Mouse (Mus musculus) embryonic fibroblast, embryonic 13.5 days (primary cell): ENCODE measurements around the gene Twf1. TPM values are rescaled to one million over a fixed set of nuclear protein-coding genes. Genes with fewer than 3 reads are reported as not detected.

Source experiments
- H3K27ac ChIP-seq: 2 replicates; pipeline ENCODE4 v1.5.1; 2012; ENCODE audit warnings: low read length, control low read depth, inconsistent platforms; ENCODE audit not compliant: insufficient read depth
- H3K4me1 ChIP-seq: 2 replicates; pipeline ENCODE4 v1.6.1; 2011; ENCODE audit warnings: low read length; ENCODE audit not compliant: control insufficient read depth, insufficient read depth
- H3K4me3 ChIP-seq: 2 replicates; pipeline ENCODE4 v1.5.1; 2011; ENCODE audit warnings: mild to moderate bottlenecking, control low read depth, low read length; ENCODE audit not compliant: insufficient read depth
- CTCF ChIP-seq: IDR thresholded peaks from 2 replicates; pipeline ENCODE4 v1.5.1; 2011; ENCODE audit warnings: mild to moderate bottlenecking, control low read depth, low read length, moderate library complexity, borderline replicate concordance; ENCODE audit not compliant: insufficient read depth
- POLR2A ChIP-seq: IDR thresholded peaks from 2 replicates; pipeline ENCODE4 v1.6.1; 2011; ENCODE audit warnings: low read depth, mild to moderate bottlenecking, control low read depth, low read length, moderate library complexity
- polyA plus RNA-seq: library from polyadenylated mRNA; stranded (reverse); fragments of >200 nt; gene quantifications from 2 replicates; pipeline ENCODE4 v1.2.4, GENCODE M21; 2011; ENCODE audit warnings: low read depth; ENCODE audit not compliant: missing spikeins, insufficient read length

The Twf1 gene
- polyA plus RNA-seq, 1 experiment: 197 TPM

DNA sequence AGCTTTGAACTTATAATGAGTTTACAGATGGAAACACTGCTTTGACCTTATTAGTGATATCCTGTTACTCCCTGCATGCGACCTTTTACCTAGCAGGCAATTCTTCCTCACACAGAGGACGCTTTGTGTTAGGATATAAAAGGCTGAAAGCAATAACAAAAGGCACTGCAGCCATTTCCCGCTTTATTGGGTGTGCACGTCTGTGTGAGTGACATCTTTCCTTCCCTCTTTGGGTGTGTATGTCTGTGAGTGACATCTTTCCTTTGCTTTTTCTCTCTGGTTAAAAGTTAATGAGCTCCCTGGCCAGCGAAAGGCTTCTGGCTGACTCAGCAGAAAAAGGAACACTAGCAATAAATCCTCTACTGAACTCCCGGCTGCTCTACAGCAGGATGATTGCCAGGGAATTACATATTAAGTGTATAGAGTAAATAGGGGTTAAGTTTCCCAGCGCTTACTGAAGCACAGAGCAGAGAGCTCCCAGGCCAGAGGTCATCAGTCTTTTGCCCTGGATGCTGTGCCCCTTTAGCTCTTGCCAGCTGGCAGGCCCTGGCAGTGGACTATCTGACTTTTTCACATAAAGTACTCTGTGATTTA is 7.6 kb downstream of the Twf1 start:
- Histone ChIP-seq H3K4me1 (no peaks in the 10 kb centered on the region; the same call in 1 of the 2 replicates), H3K4me3 (no peak overlapping the region), H3K27ac (no peak overlapping the region)
- TF ChIP-seq CTCF (no peak), POLR2A (no peak)

DNA sequence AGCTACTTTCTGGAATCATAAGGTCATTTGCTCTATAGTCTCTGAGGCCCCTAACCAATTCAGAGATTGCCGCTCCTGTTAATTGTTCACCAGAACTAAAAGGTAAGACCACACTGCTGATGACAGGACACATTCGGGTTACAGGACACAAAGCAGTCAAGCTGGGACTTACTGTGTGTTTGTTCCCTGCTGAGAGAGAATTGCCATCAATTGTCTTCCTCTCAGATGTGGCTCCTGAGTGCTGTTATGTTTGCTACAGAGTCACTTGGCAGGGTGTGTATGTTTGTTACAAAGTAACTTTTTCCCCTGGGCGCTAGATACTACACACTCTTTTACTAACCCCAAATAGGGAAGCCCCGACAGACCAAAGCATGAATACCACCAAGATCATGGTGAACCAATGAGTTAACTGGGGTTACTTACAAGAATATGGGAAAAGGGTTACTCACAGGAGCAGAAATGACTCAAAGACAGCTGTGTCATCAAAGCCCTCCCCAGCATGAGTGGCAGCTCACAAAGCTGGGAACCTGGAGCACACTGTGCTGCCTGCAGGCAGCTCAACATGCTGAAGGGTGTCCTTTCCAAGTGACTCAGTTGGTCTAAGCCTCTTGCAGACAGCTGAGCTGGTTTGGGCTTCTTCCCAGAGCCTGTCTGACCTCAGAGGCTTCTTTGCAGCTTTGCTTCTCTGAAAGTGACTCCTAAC is 15.0 kb downstream of the Twf1 start:
- TF ChIP-seq POLR2A: no peak
- H3K4me3 ChIP-seq: no peak overlapping the region
- H3K27ac ChIP-seq: peak overlapping the region; percentile 41; the same call in 1 of the 2 replicates
- 0 out of 2 replicates have a peak, but pooled peaks cover 2% of the 10 kb centered on the region for H3K4me1 ChIP-seq

DNA sequence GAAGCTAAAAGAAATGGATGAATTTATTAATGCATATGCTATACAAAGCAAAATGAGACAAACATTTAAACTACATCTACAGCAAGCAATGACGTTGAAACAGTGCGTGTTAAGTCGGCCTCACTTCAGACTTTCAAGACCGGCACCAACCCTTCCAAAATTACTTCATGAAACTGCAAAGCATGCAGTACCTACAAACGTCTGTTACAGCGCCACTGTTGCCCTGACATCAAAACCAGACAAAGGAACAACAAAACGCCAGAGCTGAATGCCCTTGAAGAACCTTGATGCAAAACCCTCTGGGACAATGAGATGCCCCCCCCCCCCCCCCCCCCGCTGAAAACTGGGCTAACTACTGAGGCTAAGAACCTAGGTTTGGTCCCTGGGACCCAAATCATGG is 16.9 kb downstream of the Twf1 start:
- H3K4me3 ChIP-seq: no peak overlapping the region
- no peak overlapping the region for H3K27ac ChIP-seq
- TF ChIP-seq CTCF (no peak), POLR2A (no peak)
- H3K4me1 ChIP-seq: 0 out of 2 replicates have a peak, but pooled peaks cover 2% of the 10 kb centered on the region

DNA sequence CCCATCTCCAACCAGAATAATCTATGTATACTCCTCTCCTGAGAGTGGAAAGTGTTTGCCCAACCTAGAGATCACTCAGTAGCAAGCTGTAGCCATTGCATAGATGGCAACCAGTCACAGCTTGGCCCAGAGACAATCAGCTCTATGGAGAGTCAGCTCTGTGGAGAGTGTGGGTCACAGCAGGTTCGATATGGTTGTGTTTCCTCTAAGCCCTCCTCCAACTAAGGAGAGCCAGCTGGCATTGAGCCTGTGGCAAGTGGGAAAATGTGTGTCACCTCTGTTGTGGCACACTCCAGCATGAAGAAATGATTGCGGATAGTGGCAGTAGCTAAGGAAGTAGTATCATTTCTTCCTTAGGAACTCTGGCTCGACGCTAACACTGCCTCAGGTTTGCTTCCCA is 18.2 kb downstream of the Twf1 start:
- Histone ChIP-seq H3K4me3 (no peak overlapping the region), H3K4me1 (no peaks in the 10 kb centered on the region), H3K27ac (no peak overlapping the region)
- TF ChIP-seq CTCF: no peak
- no peak for TF ChIP-seq POLR2A

DNA sequence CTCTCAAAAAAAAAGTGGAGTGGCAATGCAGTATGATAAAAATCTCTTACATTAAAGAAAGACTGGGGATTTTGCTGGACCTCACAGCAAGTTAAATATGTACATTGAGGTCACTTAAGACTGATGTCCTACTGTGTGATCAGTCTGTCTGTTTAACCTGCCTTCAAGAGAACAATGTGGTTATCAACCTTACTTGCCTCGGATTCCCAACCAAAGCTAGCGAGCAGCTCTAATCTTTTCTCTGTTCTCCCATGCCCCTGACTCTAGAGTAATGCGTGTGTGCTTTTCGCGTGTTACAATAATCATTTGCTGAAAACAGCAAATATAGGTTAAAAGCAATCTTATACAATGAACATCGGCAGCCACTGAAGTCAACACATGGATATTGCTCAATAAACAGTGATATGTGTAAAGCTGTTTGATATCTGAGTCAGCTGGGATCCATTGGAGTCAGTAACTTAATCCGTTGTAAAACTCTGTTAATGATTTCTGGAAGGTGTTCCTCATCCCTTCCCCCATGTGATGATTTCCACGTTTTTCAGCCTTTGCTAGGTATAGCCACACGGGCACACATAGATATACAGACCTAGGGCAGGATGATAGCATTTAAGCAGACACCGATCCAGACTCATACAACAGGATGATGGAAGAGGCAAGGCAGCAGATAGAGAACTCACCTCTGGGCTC is 21.1 kb downstream of the Twf1 start:
- H3K27ac ChIP-seq: no peak overlapping the region
- H3K4me3 ChIP-seq: no peak overlapping the region
- TF ChIP-seq CTCF: no peak
- TF ChIP-seq POLR2A: no peak
- H3K4me1 ChIP-seq: no peaks in the 10 kb centered on the region

DNA sequence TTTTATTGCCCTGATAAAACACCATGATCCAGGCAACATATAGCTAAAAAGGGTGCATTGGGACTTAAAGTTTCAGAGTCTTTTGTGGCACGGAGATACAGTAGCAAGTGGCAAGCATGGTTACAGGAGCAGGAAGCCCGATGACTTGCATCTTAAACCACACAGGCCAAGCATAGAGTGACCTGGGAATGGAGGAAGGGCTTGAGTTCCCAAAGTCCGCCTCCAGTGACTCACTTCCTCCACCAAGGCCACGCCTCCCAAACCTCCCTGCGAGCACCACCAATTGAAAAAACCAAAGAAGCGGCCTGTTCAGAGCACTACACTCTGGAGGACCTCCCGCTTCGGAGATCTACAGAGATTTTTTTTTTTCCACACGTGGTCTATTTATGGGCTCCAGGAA is 23.8 kb downstream of the Twf1 start:
- TF ChIP-seq CTCF: no peak
- Histone ChIP-seq H3K27ac (no peak overlapping the region), H3K4me1 (no peaks in the 10 kb centered on the region), H3K4me3 (no peak overlapping the region)

DNA sequence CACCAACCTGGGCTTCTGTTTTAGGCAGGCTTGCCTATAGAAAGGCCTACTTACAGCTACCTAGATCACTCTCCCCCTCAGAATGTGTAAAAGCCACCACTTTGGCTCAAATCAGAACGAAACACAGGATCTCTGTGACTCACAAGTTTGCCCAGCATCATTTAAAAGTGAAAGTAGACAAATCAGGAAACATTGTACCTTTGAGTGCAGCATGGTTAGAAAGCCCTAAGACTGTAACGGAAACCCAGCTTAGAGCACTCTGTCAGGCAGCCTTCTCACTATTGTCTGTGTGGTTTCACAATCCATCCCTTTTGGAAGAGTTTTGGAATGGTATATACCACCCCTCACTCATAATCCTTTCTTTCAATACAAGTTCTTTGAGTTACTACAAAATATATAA is 24.8 kb downstream of the Twf1 start:
- TF ChIP-seq CTCF (no peak), POLR2A (no peak)
- no peaks in the 10 kb centered on the region for H3K4me1 ChIP-seq
- no peak overlapping the region for H3K27ac ChIP-seq
- no peak overlapping the region for H3K4me3 ChIP-seq

DNA sequence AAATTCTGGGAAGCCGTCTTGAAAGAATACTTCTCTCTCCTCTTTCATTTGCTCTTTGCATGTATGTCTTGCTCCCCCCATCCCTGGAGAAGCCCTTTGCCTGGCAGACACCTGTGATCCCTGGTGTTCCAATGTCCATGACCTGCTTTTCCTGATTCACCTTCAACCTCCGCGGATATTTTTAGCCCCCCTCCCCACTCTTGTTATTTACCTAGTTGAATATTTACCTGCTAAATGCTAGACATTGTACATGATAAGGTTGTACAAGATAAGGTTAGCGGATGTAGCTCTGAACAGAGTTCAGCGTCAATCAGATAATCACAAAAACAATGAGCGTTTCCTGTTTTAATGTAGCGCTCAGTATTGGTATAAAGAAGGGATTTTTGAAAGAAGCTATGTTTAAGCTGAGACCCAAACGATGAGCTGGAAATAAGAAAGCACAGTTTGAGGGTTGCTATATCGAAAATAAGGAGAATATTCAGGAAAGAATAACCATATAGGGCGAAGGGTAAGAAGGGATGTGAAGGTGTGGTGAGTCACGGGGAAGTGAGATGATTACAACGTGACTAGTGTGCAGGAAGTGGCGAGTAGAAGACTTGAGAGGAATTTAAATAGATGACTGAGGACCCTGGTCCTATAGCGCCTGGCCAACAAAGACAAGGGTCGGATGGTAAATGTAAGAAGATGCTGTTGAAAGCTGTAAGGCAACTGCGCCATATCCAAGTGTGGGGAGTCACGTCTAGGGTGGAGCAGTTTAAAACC is 30.6 kb downstream of the Twf1 start:
- Histone ChIP-seq H3K27ac (no peak overlapping the region), H3K4me1 (no peaks in the 10 kb centered on the region; the same call in 1 of the 2 replicates), H3K4me3 (no peak overlapping the region)
- TF ChIP-seq CTCF (no peak), POLR2A (no peak)

DNA sequence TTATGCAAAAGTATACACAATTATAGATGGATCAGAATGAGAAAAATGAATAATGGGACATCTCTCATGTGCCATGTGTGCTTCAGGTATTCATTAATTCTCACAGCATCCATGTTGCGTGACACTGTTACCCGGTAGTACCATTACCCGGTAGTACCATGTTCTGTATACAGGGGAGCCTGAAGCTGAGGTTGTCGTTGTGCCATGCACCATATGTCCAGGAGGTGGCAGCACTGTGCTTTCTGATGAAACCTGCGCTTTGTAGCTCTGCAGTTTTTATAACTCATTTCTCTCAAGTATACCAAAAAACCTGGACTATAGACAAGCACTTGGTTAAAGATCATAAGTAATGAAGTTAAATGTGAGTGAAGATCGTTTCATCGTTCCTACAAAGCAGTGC is 32.2 kb downstream of the Twf1 start:
- H3K4me3 ChIP-seq: no peak overlapping the region
- no peak for TF ChIP-seq POLR2A
- TF ChIP-seq CTCF: peak; percentile 94
- H3K4me1 ChIP-seq: no peaks in the 10 kb centered on the region; the same call in 1 of the 2 replicates
- no peak overlapping the region for H3K27ac ChIP-seq
